Mouse (Mus musculus) erythroblast, embryonic 14.5 days (primary cell): ENCODE measurements around the gene Gucy2d.

Experiments used
- GATA1 ChIP-seq: IDR thresholded peaks from 2 replicates; pipeline ENCODE4 v1.6.1; 2012; ENCODE audit warnings: low read length, inconsistent platforms, mixed read lengths
- TAL1 ChIP-seq: IDR thresholded peaks from 3 replicates; pipeline ENCODE4 v1.6.1; 2012; ENCODE audit warnings: low read length, inconsistent platforms, mixed read lengths

DNA sequence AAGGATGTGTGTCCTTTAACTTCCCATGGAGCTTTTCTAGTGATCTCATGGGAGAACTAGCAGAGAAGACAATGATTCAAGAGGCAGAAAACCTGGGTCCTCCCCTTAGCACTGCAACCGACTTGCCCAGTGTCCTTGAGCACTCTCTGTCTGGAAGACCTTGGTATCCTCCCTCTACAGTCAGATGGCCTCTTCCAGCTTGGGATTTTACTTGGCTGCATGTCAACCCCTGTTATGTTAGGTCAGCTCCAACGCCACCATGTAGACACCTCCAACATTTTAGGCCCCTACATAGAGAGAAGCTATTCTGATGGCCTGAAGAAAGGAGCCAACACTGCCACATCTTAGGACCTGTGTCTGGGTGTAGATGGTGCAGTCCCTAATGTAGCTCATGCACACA, 32.3 kb downstream of the Gucy2d start:
- TF ChIP-seq TAL1 = no peak
- TF ChIP-seq GATA1 = no peak
